Mouse (Mus musculus) 3T3-L1 (cell line): ENCODE measurements around the gene Sytl1.
A peak's percentile ranks its signal among the peaks of the same experiment; 100 is the strongest.

Source experiments
- DNase-seq: peaks from one replicate; pipeline ENCODE4 v3.0.0-alpha.2; 2015; ENCODE audit warnings: low read depth, low spot score

Sytl1 gene

GRCm38 (mm10) chr4:133262882-133263281 lies at the start of gene Sytl1:
TSS of gene Sytl1 (minus strand) at chr4:133263113.
- DNase-seq = no peak

DNA sequence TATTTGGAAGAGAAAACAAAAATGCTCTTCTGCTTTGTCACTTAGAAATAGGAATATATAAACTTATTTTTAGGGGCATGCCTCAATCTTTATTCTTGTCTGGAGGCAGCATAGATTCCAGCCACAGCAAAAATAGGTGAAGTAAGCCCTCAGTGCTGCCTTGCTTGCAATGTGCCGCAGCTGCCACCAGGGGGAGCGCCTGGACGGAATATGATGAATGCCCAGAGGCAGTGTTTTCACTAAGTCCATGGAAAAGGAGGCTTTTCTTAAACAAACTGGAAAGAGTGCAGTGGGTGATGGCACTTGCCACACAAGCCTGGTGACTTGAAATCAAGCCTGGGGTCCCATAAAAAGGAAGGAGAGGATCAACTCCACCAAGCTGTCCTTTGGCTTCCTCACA lies 47.0 kb upstream of the Sytl1 start:
- peak; percentile 87 for DNase-seq

- DNase-seq = peak; percentile 81
These were observed 44.4 kb upstream of the Sytl1 start for GRCm38 (mm10) chr4:133307331-133307730.

DNA sequence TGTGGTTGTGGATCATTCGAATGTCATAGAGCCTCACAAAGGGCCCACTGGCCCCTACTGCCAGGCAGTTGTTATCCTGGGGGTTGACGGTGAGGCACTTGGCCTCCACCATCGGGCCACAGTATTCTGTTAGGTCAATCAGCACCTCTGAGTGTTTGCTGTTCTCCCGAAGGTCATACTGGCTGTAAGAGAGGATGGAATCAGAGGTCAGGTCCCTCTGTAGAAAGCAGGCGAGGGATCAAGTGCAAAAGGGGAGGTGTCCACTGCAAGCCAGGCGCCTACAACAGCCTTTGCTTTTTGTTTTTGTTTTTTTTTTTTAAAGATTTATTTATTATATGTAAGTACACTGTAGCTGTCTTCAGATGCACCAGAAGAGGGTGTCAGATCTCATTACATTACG lies 42.9 kb upstream of the Sytl1 start:
- no peak for DNase-seq

GRCm38 (mm10) chr4:133304770-133305169 lies 41.9 kb upstream of the Sytl1 start:
- no peak for DNase-seq

- no peak for DNase-seq
These were observed 39.8 kb upstream of the Sytl1 start for GRCm38 (mm10) chr4:133302668-133303067.

- DNase-seq = peak; percentile 79
These were observed 38.9 kb upstream of the Sytl1 start for GRCm38 (mm10) chr4:133301802-133302201.

GRCm38 (mm10) chr4:133300421-133300820 lies 37.5 kb upstream of the Sytl1 start:
- no peak for DNase-seq

DNA sequence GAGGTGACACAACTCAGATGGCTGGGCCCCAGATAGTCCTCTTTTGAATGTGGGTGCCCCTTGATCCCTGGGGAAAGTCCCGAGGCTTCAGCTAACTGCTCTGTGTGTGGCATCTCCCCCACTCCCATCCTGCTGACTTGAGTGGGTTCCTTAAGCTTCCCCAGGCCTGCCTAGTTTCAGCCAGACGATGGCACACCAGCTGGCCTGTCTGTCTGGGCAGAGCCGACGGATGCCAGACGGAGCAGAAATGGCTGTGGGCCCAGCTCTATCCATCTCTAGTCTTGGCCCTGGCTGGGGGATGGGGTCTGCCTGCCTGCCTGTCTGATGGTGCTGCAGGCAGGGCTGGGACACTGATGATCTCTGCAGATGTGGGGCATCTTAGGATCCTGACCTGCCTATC lies 36.8 kb upstream of the Sytl1 start:
- no peak for DNase-seq

GRCm38 (mm10) chr4:133298516-133299365 lies 35.8 kb upstream of the Sytl1 start:
- peak; percentile 37 for DNase-seq

GRCm38 (mm10) chr4:133297801-133298238 lies 34.9 kb upstream of the Sytl1 start:
- DNase-seq = peak; percentile 74

- DNase-seq = no peak
These were observed 34.4 kb upstream of the Sytl1 start for GRCm38 (mm10) chr4:133297360-133297759.

DNA sequence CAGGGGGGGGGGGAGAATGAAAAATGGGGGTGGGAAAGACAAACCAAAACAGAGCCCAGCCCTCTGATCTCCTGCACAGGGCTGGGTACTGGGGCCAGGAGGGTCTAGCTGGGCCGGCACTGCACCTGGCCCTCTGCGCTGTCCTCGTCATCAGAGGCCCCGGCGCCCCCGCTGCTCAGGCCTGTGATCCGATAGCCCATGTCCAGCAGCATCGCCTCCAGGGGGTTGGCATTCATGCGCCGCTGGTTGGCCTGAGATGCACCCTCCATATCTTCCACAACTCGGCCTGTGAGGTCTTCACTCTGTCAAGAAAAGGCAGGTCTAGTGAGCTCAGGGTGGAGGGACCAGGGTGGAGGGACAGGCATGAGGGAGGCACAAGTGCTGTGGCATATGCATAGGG lies 31.2 kb upstream of the Sytl1 start:
- no peak for DNase-seq

DNA sequence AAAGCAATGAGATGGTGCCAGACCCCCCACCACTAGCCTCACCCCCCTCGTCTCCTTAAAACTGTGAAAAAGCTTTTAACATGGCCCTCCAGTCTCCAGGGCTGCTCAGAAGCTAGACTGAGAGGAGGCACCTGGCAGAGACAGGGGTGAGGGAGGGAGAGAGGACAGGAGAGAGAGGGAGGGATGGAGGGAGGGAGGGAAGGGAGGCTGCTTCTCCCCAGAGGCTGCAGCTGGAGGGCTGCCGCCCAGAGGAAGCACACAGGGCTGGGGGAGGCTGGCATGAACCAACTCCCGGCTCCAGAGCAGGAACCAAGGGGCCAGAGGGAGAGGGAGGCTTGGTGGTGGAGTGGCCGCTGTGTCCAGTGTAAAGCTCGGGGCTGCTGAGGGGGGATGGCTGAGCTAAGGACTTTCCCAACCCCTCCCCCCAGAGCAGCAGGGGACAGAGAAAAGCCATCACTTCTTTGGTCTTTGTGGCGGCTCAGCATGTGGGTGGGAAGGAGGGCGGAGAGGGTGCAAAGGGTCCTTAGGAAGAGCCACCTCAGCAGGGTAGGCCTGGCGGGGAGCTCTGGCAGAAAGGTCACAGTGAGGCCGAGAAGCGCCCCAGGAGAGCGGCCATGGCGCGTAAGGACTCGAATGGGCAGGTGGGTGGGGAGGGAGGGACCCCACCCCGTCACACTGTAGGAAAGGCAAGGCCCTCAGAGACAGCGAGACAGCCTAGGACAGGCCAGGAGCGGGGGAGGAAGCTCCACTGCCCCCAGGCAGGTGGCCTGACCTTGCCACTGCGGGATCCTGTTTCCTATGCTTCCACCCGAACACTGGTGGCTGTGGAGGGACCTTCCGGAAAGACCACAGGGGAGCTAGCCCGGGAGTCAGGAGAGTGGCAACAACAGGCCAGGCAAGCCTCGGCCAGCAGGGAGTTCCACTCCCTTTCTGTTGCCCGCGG lies 30.3 kb upstream of the Sytl1 start:
- DNase-seq = no peak

DNA sequence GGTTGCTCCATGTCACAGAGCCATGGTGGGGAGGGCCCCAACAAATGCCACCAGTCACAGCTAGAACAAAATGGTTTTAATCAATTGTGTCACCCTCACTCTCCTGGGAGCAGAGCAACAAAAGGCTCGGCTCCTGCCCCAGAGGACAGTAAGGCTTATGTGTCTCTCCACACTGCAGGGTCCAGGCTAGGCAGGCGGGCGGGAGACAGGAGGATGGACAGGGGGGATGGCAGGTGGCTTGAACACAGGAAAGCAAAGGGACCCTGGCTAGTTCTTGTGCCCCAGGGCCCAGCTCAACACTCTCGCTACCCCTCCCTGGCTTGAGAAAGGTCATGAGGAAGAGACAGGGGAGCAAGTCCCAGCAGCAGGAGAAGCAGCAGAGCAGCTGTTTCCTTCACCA lies 29.5 kb upstream of the Sytl1 start:
- no peak for DNase-seq

DNA sequence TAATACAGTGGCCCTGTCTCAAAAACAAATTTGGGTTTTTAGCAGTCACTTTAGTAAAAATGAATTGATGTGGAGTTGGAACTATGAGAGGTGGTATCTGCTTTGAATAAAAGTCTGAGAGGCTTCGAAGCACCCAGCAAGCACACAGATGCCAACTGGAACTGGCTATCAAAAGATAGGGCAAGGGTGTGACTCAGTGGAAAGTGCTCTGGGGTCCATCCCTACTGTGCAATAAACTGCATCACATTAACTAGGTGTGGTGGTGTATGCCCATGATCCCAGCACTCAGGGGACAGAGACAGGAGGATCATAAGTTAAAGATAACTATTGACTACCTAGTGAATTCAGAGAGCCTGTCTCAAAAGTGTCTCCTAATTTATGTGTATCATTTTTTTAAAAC lies 28.3 kb upstream of the Sytl1 start:
- no peak for DNase-seq

- DNase-seq = no peak
These were observed 23.7 kb upstream of the Sytl1 start for GRCm38 (mm10) chr4:133286476-133287077.

- no peak for DNase-seq
These were observed 23.0 kb upstream of the Sytl1 start for GRCm38 (mm10) chr4:133285950-133286349.

- no peak for DNase-seq
These were observed 22.4 kb upstream of the Sytl1 start for GRCm38 (mm10) chr4:133285299-133285698.

DNA sequence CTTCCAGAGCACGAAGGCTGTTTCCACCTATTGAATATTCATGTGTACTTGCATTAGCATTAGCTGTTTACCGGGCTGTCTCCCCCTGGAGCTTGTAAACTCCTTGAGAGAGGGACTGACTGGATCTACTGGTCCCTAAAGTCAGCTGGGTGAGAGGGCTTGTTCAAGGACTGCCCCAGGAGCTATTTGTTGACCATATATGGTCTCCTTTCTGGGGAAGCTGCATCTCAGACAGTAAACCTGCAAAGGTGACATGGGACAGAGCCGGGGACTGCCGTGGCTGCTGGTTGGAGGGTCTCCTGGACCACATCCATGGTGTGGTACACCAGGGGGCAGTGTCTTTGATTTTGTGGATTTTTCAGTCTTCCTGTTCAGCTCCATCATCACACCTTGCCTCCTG lies 19.7 kb upstream of the Sytl1 start:
- no peak for DNase-seq

DNA sequence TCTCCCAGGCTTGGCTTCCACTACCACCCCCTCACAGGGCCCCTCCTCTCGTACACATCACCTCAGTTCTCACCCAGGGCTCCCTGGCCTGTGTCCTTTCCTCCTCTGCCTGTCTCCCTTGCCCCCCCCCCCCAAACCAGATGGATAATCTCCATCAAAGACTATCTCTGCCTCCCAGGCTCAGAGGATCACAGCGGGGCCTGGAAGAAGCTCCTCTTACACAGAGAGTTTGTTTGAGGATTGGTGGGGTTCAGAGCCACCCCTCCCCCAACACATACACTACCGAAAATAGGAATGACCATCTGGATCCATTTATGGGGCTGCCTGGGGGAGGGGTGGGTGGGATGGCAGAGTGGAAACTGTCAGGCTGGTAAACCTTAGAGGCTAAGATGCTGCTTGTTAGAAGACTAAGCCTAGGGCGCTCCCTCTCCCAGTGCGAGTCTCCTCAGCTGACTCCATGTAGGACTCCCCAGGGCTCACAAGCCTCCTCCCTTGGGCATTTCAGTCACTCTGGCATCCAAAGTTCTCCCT lies 19.1 kb upstream of the Sytl1 start:
- peak; percentile 29 for DNase-seq

DNA sequence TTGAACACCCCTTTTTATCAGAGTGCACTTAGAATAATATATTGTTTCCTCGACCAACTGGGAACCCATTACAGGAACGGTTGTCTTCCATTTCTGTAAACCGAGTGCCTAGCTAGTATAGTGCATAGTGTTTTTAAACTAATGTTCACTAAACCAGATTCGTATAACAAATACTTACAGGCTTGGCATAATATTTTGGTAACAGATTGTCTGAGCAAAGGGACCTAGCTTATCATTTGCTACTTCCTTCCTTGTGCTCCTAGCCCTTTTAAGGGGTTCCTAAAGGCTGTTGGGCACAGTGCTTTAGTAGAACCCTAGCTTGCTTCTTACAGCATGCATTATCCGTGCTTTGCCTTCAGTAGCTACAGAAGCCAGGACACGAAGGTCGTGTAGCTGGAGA lies 18.6 kb upstream of the Sytl1 start:
- no peak for DNase-seq
